Mouse (Mus musculus): ENCODE data around the gene Adamts7.

Adamts7 gene

GRCm38 (mm10) chr9:90162926-90163748 lies at the start of gene Adamts7:
Gene Adamts7, plus strand, starts transcription at chr9:90163069.
- DNase-seq (ENCODE audit: low read depth in 1 of 2, low spot score in 2 of 2) = no peak

GRCm38 (mm10) chr9:90113151-90113550 lies 49.7 kb upstream of the Adamts7 start:
- DNase-seq (ENCODE audit: low read depth in 1 of 2, low spot score in 2 of 2) = no peak

- DNase-seq (ENCODE audit: low read depth in 1 of 2, low spot score in 2 of 2) = peak; percentile 85 to 90
These were observed 49.0 kb upstream of the Adamts7 start for GRCm38 (mm10) chr9:90113651-90114566.

- peak; percentile 89 to 92 for DNase-seq (ENCODE audit: low read depth in 1 of 2, low spot score in 2 of 2)
These were observed 48.1 kb upstream of the Adamts7 start, which contains the start of gene Morf4l1 for GRCm38 (mm10) chr9:90114567-90115307. Gene Morf4l1, minus strand, starts transcription at chr9:90114774.

- DNase-seq (ENCODE audit: low read depth in 1 of 2, low spot score in 2 of 2) = no peak
These were observed 47.6 kb upstream of the Adamts7 start for GRCm38 (mm10) chr9:90115308-90115700.

GRCm38 (mm10) chr9:90117234-90117633 lies 45.6 kb upstream of the Adamts7 start:
- no peak for DNase-seq (ENCODE audit: low read depth in 1 of 2, low spot score in 2 of 2)

- DNase-seq (ENCODE audit: low read depth in 1 of 2, low spot score in 2 of 2) = no peak
These were observed 40.6 kb upstream of the Adamts7 start for GRCm38 (mm10) chr9:90122246-90122740.

- DNase-seq (ENCODE audit: low read depth in 1 of 2, low spot score in 2 of 2) = no peak
These were observed 38.6 kb upstream of the Adamts7 start for GRCm38 (mm10) chr9:90124156-90124872.

- no peak for DNase-seq (ENCODE audit: low read depth in 1 of 2, low spot score in 2 of 2)
These were observed 38.0 kb upstream of the Adamts7 start for GRCm38 (mm10) chr9:90124873-90125245.

- no peak for DNase-seq (ENCODE audit: low read depth in 1 of 2, low spot score in 2 of 2)
These were observed 37.3 kb upstream of the Adamts7 start for GRCm38 (mm10) chr9:90125416-90126099.

- peak; percentile 44 to 68 for DNase-seq (ENCODE audit: low read depth in 1 of 2, low spot score in 2 of 2)
These were observed 36.4 kb upstream of the Adamts7 start for GRCm38 (mm10) chr9:90126260-90127010.

GRCm38 (mm10) chr9:90127146-90127545 lies 35.7 kb upstream of the Adamts7 start:
- no peak for DNase-seq (ENCODE audit: low read depth in 1 of 2, low spot score in 2 of 2)

GRCm38 (mm10) chr9:90128636-90129201 lies 34.1 kb upstream of the Adamts7 start:
- DNase-seq (ENCODE audit: low read depth in 1 of 2, low spot score in 2 of 2) = no peak

GRCm38 (mm10) chr9:90133562-90134355 lies 29.1 kb upstream of the Adamts7 start:
- DNase-seq (ENCODE audit: low read depth in 1 of 2, low spot score in 2 of 2) = no peak

- DNase-seq (ENCODE audit: low read depth in 1 of 2, low spot score in 2 of 2) = no peak
These were observed 27.4 kb upstream of the Adamts7 start for GRCm38 (mm10) chr9:90135466-90135865.

- no peak for DNase-seq (ENCODE audit: low read depth in 1 of 2, low spot score in 2 of 2)
These were observed 26.7 kb upstream of the Adamts7 start for GRCm38 (mm10) chr9:90135963-90136677.

- DNase-seq (ENCODE audit: low read depth in 1 of 2, low spot score in 2 of 2) = no peak
These were observed 26.2 kb upstream of the Adamts7 start for GRCm38 (mm10) chr9:90136678-90136965.
